Mouse (Mus musculus): ENCODE data around the gene Rnf145.

Rnf145 gene

DNA sequence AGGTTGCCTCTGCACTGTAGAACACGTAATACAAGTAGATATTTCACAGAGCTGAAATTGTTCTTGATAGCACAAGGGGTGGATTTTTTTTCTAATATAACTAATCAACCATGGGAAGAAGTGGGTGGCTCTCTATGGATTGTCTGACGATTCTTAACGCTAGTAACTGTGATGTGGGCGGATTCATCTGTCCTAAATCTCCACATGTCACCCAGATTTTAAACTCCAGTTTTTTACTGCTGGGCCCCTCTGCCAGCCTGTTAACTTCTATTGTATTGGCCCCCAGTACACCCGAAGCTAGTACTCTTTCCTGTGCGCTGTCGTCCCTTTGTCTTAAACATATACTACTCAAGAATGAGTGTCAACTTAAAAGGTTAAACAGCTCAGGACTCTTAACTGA, 8.4 kb upstream of the Rnf145 start:
- no peak for DNase-seq

DNA sequence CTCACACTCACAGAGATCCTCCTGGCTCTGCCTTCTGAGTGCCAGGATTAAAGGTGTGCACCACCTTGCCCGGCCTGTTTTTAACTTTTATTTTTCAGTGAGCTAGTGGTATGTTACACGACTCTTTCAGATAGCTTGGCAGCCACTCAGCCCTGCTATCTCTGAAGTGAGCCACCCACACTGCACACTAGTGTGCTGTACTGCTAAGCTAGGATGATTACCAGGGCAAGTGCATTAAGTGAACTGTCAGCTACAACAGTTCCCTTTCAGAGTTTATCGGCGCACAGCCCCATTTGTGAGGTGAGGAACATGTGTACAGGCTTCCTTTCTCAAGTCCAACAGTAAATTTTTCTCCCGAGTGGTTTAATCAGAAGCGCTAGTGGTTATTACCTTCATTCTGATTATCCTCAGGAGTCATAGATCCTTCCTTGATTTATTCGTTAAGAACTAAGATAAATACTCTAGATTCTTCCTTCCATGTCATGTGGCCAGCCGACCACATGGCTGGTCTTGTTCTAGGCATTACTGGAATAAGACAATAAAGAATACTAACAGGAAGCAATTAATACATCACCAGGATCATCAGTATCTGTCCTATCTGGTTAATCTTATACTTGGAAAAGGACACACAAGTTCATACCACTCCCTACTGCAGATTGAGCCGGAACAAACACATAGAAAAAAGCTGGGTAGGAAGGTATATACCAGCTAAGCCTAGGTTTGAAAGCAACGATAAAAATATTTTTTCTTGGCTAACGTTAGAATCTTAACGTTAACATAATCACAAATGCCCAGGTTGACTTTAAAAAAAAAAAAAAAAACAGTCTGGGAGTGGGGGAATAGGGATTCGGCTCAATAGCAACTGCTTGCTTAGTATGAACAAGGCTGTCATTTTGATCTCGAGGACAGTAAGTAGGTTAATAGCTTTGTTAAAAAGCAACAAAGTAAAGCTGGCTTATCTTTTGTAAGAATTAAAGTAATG, 6.4 kb upstream of the Rnf145 start:
- DNase-seq, result no peak

DNA sequence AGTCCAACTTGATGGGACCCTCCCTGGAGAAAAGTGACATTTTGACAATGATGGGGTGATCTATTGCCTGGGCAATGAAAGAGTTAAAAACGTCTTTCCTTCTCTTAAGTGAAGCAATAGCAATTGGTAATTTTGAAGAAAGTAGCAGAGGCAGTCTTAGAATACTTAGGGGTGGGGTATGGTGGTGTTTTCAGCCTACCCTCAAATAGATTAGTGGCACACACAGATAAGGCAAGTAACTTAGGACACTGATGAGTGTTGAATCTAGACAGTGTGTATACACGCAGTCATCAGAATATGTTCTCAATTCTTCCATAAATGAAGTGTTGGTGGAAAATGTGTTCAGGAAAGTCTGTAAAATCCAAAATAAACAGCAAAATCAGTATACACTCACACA, 5.7 kb upstream of the Rnf145 start:
- DNase-seq, result no peak

DNA sequence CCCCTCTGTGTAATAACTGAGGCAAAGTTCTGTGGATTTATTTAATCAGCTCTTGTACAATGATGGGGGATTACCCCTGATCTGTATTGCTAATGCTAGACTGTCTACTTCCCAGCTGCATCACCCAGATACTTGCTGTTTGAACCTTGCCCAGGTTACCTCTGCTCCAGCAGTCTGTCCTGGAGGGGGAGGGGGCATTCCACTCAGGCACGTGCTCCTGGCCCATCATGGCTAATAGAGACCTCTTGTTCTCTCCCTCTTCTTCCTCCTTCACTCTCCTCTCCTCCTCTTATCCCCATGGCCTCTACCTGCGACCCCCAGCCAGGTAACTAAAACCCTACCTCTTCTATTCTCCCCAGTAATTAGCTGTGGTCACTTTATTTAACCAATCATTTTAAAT, 4.1 kb upstream of the Rnf145 start:
- DNase-seq, result no peak

DNA sequence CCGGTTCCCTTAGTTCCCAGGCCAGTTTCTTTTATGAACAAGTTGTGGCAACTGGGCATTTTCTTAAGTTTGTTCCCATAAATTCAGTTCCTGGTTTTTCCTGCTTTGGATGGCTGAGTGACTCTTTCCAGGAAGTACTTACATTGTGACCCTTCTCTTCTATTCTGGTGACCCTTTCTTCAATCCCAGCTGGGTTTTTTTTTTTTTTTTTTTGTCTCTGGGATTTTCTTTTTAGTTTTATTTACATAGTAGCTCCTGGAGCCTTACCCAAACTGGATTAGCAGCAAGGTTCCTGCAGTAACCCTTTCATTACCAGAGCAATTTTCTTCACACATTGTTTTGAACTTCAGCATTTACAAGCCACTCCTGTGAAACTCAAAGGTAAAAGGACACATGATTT, 2.4 kb upstream of the Rnf145 start:
- no peak for DNase-seq

DNA sequence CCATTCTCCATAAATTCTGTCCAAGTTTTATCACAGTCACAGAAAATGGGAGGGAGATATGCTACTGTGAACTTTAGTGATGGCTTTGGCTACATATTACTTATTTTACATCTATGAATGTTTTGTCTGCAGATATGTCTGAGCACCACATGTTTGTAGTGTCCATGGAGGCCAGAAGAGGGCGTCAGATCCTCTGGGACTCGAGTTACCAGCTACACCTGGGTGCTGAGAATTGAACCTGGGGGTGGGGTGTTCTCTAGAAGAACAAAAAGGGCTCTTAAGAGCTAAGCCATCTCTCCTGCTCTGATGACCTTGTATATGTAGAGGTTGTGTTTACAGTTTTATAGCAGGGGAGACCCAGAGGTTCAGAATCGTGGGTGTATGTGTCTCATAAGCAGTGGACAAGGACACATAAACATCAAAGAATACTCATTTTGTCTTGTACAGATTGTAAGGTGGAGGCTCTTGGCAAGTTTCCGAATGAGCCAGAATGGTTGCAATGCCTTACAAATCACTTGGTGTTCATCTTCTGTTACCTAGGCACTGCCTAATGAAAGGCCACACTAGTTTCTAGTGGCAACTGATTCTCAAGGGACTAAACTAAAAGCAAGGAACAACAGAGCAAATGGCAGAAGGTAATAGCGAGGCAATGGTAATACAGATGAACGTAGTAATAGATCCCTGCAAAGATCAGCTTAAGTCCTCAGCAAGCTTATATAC, 1.0 kb upstream of the Rnf145 start:
- no peak for DNase-seq

DNA sequence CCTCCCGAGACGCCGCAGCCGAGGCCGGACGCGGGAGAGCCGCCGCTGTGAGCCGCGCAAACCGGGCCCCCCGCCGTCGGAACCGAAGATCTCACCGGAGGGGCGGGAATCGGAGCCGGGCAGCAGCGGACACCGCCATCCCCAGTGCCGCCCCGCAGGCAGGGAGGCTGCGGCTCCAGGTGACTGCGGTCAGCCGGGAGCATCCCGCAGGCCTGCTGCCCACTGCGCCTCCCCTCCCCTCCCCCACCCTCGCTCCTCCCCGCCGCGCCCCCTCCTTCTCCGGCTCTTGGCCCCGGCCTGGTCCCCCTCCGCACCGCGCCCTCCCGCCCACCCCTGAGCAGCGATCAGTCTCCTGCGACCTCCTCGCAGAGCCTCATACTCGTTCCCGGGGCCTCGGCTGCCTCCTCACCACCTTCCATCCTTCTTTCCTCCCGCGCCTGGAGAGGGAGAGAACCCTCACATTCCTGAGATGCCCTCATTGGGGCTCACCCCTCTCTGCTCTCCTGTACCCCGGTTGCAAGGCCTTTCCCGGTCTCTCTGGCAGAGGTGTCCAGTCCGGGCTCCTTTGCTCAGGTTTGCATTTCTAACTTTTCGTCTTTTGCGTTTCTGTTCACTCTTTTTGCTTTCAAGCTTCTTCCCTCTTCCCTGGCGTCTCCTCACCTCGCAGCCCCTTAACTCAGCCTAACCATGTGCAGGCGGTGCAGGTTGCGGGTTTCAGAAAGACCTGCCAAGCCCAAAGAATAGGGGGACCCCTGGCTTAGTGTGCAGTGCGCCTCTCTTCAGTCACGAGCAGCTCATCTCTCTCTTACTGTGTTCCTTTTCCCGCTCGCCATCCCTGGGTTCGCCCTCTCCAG, 559 bp downstream of the Rnf145 start:
- peak in 1 of 2 experiments; percentile 53 for DNase-seq

DNA sequence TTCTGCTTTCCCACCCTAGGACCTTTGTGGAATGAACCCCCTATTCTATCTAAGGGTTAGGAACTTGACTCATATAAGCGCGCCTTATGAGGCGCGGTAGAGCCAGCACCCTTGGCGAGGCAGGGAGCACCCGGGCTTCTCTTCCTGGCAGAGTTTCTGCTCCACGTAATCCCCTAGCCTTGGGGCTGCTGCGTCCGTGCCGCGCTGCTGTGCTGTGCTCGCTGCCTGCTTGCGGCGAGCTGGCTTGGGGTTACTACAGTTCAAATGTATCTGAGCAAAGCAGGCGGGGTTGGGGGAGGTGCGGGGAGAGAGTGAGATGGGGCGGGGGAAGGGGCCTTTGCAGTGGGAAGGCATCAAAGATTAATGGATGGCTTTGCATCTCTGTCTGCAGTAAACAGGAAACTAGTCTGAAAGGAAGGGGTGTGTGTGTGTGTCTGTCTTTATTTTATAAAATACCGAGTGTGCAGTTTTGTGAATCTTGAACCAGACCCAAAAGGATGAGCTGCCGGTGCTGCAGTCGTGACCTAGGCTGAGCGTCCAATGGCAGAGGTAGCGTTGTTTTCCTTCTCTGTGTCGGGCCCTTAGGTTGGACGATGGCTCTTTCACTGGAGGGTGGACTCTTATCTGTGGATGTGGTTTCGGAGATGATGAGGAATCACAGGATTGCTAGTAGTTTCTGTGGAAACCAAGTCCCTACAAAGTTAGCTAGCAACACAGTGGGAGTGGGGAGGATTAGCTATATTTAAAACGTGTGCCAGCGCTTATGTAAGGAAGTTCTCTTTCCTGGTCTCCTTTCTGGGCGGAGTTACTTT, 1.4 kb downstream of the Rnf145 start:
- peak; percentile 80 to 85 for DNase-seq

DNA sequence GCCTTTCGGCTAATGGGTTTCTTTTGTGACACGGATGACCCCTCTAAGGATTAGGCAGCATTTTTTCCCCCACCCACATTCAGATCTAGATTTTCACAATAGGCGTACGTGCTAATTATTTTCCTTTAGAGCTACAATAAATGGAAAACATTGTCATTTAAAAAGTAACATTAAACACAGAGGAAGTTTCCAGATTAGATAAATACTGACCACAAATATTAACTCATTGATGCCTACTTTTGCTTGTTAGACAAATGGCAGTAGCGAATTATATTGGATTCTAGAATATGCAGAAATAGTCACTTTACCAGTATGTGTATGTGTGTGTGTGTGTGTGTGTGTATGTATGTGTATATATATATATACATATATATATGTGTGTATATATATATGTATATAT, 3.8 kb downstream of the Rnf145 start:
- no peak for DNase-seq

DNA sequence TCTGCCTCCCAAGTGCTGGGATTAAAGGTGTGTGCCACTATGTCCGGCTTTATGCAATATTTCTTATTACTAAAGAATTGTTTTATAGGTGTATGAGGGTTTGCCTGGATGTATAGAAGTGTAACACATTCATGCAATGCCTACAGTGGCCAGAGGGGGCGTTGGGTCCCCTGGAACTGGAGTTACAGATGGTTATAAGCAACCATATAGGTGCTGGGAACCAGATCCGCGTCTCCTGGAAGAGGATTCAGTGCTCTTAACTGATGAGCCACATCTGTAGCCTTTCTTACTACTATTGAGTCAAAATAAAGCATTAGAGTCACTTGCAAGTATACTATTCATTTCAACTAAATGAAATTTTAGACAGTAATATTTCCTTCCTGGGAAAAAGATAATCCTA, 7.0 kb downstream of the Rnf145 start:
- no peak for DNase-seq

DNA sequence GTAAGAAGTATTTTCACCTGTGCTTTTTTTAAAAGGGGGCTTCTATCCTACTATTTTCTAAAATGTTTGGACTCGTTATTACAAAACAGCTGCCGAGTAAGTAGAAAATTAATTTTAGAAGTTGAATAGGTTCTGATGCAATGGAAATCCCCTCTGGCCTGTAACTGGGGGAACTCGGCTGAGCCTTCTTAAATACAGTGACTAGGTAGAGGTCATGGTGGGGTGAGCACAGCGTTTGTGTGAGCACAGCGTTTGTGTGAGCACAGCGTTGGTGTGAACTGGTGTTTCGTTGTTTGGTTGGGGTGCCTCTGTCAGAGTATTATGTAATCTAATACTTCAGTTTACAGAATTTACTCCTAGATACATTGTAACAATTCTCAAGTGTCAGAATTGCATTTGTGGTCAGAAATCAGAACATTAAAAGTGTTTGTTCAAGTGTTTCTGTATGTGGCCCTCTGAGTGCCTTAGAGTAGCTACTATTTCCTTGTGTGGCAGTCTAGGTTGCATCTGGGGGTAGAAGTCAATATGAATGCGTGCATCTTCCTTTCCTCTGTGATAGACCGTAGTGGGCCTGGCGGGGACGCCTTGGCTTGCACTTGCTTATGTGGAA, 8.0 kb downstream of the Rnf145 start:
- DNase-seq, result no peak

DNA sequence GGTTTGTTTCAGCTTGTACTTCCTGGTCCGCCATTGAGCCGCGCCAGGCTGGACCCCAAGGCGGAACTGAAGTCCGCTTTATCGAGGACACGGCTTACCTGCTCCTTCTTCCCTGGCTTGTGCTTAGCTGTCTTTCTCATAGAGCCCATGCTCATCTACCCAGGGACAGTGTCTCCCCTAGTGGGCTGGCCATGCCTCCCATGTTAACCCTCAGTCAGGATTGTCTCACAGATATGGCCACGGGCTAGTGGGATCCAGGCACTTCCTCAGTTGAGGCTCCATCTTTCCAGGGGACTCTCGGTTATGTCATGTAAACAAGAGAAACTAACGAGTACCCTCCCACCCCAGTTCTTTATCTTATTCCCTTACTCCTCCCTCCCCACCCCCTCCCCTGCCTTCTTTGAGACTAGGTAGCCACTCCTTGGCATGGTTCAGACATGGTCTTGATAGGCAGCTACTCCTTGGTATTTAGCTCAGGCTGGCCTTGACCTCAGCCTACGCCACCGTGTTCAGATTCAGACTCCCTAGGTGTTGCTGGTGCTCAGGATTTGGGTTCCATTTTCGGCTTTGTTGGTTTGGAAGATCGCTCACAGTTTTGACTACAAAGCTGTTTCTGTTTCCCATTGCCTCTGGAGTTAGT, 9.9 kb downstream of the Rnf145 start:
- DNase-seq, result no peak

DNA sequence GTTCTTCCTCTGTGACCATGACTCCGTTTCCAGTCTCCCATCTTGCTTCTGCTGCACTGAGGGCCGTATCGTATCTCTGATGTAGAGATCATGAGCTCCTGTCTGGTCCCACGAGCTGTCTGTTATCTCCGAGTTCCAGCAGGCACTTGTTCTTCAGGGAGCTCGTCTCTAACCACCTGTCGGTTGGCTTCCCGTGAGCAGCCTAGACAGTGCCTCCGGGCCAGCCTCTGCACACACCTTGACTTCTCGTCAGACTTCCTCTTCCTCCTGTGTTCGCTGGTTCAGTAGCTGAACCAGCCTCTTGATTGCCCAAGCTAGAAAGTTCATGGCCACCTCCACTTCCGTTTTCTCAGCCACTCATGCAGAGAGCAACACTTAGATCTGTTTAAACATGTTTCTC, 10.4 kb downstream of the Rnf145 start:
- peak; percentile 59 to 64 for DNase-seq

DNA sequence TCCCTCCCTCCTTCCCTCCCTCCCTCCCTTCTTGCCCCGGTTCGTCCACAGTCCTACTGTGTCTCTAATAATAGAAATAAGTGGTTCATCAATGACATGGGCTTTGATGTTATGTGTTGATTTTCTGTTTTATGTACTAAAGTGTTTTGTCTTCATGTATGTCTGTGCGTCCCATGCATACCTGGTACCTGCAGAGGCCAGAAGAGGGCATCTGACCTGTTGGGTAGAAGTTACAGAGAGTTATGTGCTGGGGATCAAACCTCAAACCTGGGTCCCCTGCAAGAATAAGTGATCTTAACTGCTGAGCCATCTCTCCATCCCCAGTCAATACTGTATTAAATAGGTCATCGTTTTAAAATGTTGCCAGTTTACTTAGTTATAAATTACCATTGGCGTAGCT, 11.0 kb downstream of the Rnf145 start:
- no peak for DNase-seq

DNA sequence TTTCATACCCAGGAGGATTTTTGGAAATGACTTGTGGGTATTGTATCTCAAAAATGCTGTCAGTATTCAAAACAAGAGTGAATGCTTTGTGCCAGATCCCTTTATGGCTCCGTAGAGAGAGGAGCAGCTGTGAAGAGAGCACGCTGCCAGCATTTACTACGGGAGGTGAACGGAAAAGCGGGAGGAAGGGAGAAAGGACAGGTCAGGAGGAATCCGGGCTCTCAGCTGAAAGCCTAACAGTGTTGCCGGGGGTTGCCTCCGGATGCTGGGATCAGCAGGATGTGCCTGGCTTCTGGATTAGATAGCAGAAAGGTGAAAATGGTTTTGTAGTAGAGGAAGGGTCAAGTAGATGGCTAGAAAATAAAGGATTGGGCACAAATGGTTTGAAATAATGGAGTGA, 11.6 kb downstream of the Rnf145 start:
- DNase-seq, result no peak

DNA sequence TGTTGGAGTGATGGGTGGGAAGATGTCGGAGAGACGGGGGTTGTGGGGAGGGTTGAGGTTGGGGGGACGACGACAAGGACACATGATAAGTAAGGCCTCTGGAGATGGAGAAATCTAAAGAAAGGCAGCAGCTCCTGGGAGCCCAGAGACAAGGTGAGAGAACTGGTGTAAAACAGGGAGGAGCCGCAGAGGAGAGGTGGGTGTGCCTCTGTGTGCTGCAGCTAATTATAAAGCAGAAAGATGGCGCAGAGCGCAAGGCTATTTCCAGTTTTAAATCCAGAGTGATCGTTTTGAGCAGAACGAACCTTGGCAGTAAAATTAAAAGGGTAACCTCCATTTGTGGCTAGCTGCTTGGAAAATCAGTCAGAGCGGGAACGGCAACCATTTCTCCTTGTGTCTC, 12.1 kb downstream of the Rnf145 start:
- no peak for DNase-seq

DNA sequence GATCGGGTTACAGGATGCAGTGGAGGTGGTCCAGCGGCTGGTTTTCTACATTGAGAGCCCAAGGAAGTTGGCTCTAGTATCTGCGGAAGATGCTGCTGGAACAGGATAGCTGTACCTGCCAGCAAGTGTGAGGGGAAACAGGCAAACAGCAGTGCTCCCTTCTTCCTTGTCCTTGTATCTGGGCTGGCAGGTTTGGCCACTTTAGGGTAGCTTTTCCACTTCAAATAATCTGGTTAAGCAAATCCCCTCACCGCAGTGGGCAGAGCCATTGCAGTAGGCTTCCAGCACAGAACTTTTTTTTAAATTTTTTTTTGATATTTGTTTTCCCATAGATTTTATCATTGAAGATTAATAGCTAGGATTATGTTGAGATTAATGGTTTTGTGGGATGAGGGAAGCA, 12.9 kb downstream of the Rnf145 start:
- peak in 1 of 2 experiments; percentile 28 for DNase-seq

DNA sequence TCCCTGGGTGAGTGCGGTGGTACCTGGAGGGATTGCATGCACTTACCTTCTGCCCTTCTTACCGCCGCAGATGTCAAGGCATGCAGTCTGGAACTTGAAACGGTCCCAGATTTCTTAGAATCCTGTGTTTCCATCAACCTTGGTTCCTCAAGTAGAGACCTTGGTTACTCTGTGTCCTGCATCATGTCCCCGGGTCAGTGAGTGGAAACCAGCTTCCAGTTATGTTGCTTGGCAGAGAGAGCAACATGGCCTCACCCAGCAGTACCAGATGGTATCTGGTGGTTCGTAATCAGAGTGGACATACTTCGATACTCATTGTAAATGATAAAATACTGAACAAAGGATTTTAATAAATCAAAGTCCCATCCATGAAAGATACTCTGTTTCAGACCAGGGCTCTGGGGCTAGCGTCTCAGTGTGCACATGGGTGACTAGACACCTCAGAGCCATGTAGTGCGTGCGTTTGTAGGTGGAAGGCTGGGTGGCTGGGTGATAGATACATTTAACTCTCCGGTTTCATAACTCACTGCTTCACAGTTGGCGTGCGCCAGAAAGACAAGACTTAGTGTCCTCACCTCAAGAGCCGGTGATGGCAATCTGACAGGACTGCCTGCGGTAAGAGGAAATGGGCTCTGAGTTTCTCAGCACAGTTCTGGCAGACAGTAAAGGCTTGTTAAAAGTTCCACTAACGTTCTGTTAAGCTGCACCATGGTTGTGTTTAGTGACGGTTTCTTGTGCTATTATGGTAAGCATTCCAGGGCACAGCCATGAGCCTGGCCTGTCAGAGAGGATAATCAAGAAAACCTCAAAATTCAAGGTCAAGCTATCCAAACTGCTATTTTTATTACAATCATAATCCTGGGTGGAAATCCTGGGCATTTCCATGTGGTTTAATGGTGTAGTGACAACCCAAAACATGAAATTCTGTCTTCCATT, 14.3 kb downstream of the Rnf145 start:
- DNase-seq, result no peak

DNA sequence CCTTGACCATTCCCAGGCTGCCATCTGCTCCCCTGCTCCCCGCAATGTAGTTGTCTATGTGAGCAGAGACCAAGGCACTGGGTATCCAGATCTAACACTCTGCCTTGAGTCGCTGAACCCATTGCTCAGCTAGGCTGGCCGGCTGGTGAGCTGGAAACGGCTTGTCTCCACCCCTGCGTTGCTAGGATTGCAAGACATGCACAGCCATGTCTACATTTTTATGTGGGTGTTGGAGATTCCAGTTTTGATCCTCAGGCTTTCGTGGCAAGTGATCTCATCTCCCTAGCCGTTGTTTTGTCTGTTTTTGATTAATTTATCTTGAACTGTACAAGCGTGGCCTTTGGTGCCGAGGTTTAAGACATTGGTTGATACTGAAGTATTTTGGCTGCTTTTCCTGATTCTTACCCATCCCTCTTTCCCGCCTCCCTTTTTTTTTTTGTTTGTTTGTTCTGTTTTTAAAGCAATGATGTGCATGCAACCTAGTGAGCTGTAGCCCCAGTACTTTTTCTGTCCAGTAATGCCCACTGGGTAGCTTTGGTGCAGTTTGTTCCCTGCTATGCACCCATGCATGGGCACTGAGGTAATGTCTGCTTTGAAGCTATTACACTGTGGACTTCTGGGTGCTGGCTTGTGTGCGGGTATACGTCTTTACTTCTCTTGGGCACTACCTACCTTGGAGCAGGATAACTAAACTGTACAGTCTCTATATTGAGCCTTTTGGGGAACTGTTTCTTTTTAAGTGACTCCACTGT, 16.4 kb downstream of the Rnf145 start:
- DNase-seq, result no peak

Data from lung, postnatal 4 days (tissue).